Mouse (Mus musculus) midbrain, embryonic 13.5 days (tissue): Measurements from ENCODE around the gene Tuba4a. TPM values are rescaled to one million over a fixed set of nuclear protein-coding genes. Genes with fewer than 3 reads are reported as not detected.

Experiments used
- ATAC-seq: fragments of 200-750 bp; cut with Nextera tagmentation; 2 replicates; pipeline ENCODE4 v1.8.0; 2017; ENCODE audit warnings: mild to moderate bottlenecking, moderate TSS enrichment, moderate library complexity
- H3K27ac ChIP-seq: fragments of 300-500 bp; sonication (generic); 2 replicates; pipeline ENCODE4 v1.5.1; 2015; ENCODE audit warnings: inconsistent platforms, mild to moderate bottlenecking, moderate library complexity
- H3K27me3 ChIP-seq: fragments of 300-500 bp; sonication (generic); 2 replicates; pipeline ENCODE4 v1.6.1; 2015; ENCODE audit warnings: mild to moderate bottlenecking, inconsistent platforms
- H3K36me3 ChIP-seq: fragments of 300-500 bp; sonication (generic); 2 replicates; pipeline ENCODE4 v1.6.1; 2015; ENCODE audit warnings: mild to moderate bottlenecking, inconsistent platforms
- H3K4me1 ChIP-seq: fragments of 300-500 bp; sonication (generic); replicated peaks from 2 replicates; pipeline ENCODE4 v1.6.1; 2015; ENCODE audit warnings: inconsistent platforms
- H3K4me2 ChIP-seq: fragments of 300-500 bp; sonication (generic); replicated peaks from 2 replicates; pipeline ENCODE4 v1.6.1; 2015; ENCODE audit warnings: moderate library complexity, mild to moderate bottlenecking, inconsistent platforms
- H3K4me3 ChIP-seq: fragments of 300-500 bp; sonication (generic); replicated peaks from 2 replicates; pipeline ENCODE4 v1.5.1; 2015; ENCODE audit warnings: mild to moderate bottlenecking, inconsistent platforms
- H3K9ac ChIP-seq: fragments of 300-500 bp; sonication (generic); replicated peaks from 2 replicates; pipeline ENCODE4 v1.6.1; 2015; ENCODE audit warnings: mild to moderate bottlenecking, inconsistent platforms
- H3K9me3 ChIP-seq: fragments of 300-500 bp; sonication (generic); 2 replicates; pipeline ENCODE4 v1.6.1; 2016; ENCODE audit warnings: mild to moderate bottlenecking, inconsistent platforms
- WGBS: fragments of 180-500 bp; shearing (Covaris S2); methylation state at CpG from one replicate; pipeline ENCODE4 v1.1.7; 2015; 5-methylcytosine and 5-hydroxymethylcytosine counted together
- polyA plus RNA-seq: library from polyadenylated mRNA; unstranded; fragments of >200 nt; fragmentation: Nextera tagmentation; extraction: Ambion mirVana; gene quantifications from 2 replicates; pipeline ENCODE4 v1.2.1, GENCODE M21; 2015

Gene Tuba4a
- polyA plus RNA-seq, 1 experiment from 2014 or later = 5.3 TPM

DNA sequence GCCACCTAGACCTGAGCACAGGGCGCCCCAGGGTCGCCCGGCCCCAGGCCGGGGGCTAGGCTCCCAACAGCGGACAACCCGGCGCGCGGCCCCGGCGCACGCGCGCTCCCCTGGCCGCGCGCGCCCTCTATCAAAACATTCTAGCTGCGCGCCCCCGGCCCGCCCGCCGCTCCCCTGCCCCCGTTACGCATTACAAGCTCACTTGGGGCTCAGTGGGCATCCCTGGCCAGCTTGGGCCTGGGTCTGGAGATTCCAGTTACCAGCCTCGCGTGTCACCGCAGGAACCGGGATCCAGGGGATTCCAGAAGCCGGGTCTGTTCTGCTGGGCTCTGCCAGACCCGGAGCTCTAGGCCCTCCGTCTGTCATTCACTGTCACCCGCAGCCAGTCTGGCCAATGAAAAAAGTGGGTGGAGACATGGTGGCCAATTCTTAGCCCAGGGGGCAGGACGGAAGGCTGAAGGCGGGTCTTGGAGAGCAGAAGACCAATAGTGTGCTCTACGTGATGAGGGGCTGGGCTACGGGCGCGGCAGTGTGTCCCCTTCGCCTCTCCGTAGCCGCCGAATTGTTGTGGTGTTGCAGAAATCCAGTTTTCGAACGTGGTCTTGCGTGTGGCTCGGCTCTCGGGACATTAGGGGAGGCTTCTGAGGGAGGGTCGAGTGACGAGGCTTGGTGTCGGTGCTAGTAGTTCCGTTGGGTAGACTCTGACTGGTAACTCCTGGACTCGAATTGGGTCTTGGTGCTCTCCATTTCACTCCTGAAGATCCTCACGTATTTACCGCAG, 27.9 kb downstream of the Tuba4a start, which contains the start of the genes Ankzf1 and Atg9a:
Gene Ankzf1, plus strand, starts transcription at position 530 of the 781 bp plus-strand sequence.
Gene Atg9a, minus strand, starts transcription at position 575 of the 781 bp plus-strand sequence.
- peak; percentile 99 for ATAC-seq
- H3K9ac ChIP-seq = peak within 1 kb of the TSS; percentile 96
- H3K4me3 ChIP-seq = peak within 1 kb of the TSS; percentile 82
- H3K36me3 ChIP-seq = peaks cover 37% of the 10 kb centered on the region
- peak within 1 kb of the TSS; percentile 93 for H3K27ac ChIP-seq
- WGBS = 0% methylated on average over 56 of the region's 56 CpGs
- peak within 1 kb of the TSS; percentile 94 for H3K4me2 ChIP-seq
- no peaks in the 10 kb centered on the region for H3K27me3 ChIP-seq
- H3K4me1 ChIP-seq = peaks cover 30% of the 10 kb centered on the region
- no peaks in the 10 kb centered on the region for H3K9me3 ChIP-seq

DNA sequence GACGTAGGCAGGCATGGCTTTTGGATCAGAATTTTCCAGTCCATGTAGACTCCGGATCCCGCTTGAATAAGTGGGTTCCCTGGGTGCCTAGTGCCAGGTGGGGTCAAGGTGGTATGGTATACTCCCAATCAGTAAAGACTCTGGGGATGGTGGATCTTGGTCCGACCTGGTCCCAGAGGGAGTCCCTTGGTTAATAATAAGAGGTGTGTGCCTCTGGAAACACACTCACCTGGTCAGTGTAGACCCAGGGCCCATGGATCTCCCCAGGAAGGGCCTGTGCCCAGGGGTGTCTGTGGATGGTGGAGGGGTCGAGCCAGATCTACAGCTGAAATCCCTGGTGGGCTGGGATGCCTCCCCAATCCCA, 28.4 kb downstream of the Tuba4a start:
- Histone ChIP-seq H3K4me1 (peaks cover 30% of the 10 kb centered on the region), H3K9ac (peak overlapping the region; percentile 96), H3K27ac (peak overlapping the region; percentile 93), H3K36me3 (peaks cover 37% of the 10 kb centered on the region), H3K27me3 (no peaks in the 10 kb centered on the region), H3K9me3 (no peaks in the 10 kb centered on the region), H3K4me2 (peak overlapping the region; percentile 94), H3K4me3 (peak overlapping the region; percentile 82)
- 45% methylated on average over 5 of the region's 5 CpGs for WGBS
- ATAC-seq = no peak

DNA sequence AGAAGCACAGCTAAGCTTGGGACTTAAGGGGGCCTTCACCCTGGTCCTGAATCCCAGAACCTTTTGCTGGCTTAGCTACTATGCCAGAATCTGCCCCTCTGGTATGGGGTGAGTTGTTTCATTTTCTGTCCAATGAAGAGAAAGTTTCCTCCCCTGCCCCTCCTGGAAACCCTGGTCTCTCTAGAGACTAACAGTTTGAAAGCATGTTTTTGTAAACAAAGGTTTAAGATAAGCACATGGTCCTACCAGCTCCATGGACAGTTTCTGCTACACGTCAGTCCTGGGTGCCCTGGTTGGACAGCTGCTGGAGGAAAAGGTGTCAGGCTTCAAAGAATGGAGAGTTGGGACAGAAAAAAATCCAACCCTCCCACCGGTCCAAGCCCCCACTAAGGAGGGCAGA, 29.1 kb downstream of the Tuba4a start:
- Histone ChIP-seq H3K4me3 (peak overlapping the region; percentile 82), H3K4me1 (peaks cover 30% of the 10 kb centered on the region), H3K36me3 (peaks cover 37% of the 10 kb centered on the region), H3K27me3 (no peaks in the 10 kb centered on the region), H3K4me2 (peak overlapping the region; percentile 94), H3K9me3 (no peaks in the 10 kb centered on the region), H3K9ac (no peak overlapping the region), H3K27ac (no peak overlapping the region)
- 86% methylated on average over 2 of the region's 2 CpGs for WGBS
- ATAC-seq = no peak

DNA sequence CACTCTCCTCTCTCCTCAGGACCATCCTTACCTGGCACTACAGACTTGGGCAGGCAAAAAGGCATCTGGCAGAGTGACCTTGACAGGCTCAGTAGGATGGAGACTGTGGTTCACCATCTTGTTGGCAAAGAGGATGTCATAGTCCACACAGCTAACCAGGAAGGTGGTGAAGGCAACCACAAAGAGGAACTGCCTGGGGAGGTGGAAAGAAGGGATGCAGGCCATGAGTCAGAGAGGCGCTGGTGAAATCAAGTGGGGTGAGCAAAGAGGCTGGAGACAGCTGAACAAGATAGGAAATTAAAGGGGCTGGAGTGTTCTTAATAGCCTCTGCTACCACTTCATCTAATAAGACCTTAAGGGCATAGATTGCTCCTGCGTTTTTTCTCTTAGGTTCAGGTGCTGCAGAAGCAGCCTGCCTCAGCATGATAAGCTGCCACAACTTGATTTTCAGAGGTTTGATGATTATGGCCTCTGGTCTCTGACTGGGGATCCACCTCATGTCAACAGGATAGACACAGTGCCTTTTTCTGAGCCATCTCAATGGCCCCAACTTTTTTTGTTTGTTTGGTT, 31.7 kb downstream of the Tuba4a start:
- H3K9ac ChIP-seq = no peak overlapping the region
- peaks cover 23% of the 10 kb centered on the region for H3K4me1 ChIP-seq
- no peak for ATAC-seq
- no peak overlapping the region for H3K4me2 ChIP-seq
- H3K9me3 ChIP-seq = no peaks in the 10 kb centered on the region
- 89% methylated on average over 2 of the region's 2 CpGs for WGBS
- H3K27ac ChIP-seq = no peak overlapping the region
- H3K36me3 ChIP-seq = peaks cover 56% of the 10 kb centered on the region
- no peaks in the 10 kb centered on the region for H3K27me3 ChIP-seq
- H3K4me3 ChIP-seq = no peak overlapping the region

DNA sequence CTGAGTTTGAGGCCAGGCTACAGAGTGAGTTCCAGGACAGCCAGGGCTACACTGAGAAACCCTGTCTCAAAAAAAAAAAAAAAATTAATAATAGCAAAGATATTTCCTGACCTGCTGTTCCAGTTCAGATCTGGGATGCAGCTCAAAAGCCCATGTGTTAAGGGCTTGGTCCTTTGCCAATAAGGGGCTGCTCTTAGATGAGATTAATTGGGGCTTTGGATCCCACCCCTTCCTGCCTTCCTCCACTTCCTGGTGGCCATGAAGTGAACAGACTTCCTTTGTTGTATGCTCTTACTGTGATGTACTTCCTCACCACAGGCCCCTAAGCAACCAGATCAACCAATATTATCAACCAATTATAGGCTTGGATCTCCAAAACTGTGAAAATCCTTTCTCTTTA, 32.5 kb downstream of the Tuba4a start:
- ATAC-seq = no peak
- H3K27ac ChIP-seq = no peak overlapping the region

DNA sequence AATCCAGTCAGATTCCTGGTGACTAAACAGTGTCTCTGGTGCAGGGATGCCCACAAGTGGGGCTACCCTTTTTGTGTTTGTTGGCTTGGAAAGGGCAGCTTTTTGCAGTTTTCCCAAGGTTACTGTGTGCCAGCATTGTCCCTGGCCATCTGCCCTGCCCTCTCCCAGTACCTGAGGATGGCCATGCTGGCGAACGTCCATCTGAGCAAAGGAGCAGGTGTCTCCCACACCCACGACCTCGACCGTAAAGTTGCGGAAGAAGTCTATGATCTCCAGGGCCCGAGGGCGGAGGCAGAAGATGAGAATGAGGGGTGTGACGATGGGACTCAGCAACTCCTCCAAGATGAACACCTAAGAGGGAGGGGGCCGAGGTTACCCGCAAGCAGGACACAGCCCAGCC, 34.2 kb downstream of the Tuba4a start:
- Histone ChIP-seq H3K4me3 (no peak overlapping the region), H3K9me3 (no peaks in the 10 kb centered on the region), H3K4me2 (no peak overlapping the region), H3K4me1 (peaks cover 11% of the 10 kb centered on the region), H3K36me3 (peaks cover 74% of the 10 kb centered on the region), H3K9ac (0 out of 2 replicates have a peak overlapping the region, but pooled peaks have one; percentile 14), H3K27me3 (no peaks in the 10 kb centered on the region), H3K27ac (no peak overlapping the region)
- 95% methylated on average over 11 of the region's 11 CpGs for WGBS
- no peak for ATAC-seq

More for the DNA sequence above, 32.5 kb downstream of the Tuba4a start:
- no peak overlapping the region for H3K4me3 ChIP-seq
- H3K9me3 ChIP-seq = no peaks in the 10 kb centered on the region
- H3K4me1 ChIP-seq = peaks cover 16% of the 10 kb centered on the region
- no peak overlapping the region for H3K4me2 ChIP-seq
- H3K36me3 ChIP-seq = peaks cover 65% of the 10 kb centered on the region
- H3K9ac ChIP-seq = no peak overlapping the region
- H3K27me3 ChIP-seq = no peaks in the 10 kb centered on the region

DNA sequence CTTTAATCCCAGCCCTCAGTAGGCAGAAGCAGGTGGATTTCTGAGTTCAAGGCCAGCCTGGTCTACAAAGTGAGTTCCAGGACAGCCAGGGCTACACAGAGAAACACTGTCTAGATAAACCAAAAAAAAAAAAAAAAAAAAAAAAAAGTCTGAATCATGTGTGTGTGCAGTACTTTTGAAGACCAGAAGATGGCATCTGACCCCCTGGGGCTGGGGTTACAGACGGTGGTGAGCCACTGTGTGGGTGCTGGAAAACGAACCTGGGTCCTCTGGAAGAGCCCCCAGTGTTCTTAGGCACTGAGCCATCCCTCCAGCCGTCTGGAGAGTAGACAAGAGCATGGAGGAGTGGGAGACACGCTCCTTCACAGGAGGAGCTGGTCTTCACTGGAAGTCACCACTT, 37.5 kb downstream of the Tuba4a start:
- peaks cover 69% of the 10 kb centered on the region for H3K36me3 ChIP-seq

DNA sequence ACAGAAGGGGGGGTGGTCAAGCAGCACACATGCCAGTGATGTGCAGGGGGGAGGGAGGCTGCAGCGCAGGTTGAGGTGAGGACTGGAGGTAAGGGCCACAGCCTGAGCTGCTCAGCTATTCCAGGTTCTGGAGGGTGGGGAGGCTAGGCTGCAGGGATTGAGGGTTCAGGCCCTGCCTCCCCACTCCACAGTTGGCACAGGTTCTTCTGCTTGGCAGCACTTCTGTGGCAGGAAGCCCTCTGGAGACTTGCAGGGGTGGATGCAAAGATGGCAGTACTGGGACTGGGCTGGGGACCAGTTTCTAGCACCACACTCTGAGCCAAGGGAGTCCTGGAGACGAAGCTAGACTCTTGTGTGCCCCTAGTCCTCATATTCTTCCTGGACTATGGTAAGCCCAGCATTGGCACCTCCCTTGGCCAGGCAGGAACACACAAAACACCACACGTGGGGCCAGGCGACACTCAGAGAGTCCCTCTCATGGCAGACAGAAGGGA, 38.2 kb downstream of the Tuba4a start:
- no peaks in the 10 kb centered on the region for H3K27me3 ChIP-seq
- H3K4me3 ChIP-seq = no peak overlapping the region
- H3K36me3 ChIP-seq = peaks cover 68% of the 10 kb centered on the region
- ATAC-seq = no peak
- no peak overlapping the region for H3K9ac ChIP-seq
- 83% methylated on average over 4 of the region's 4 CpGs for WGBS
- no peak overlapping the region for H3K27ac ChIP-seq
- H3K4me2 ChIP-seq = no peak overlapping the region
- H3K4me1 ChIP-seq = peaks cover 25% of the 10 kb centered on the region
- H3K9me3 ChIP-seq = no peaks in the 10 kb centered on the region

More for the DNA sequence above, 37.5 kb downstream of the Tuba4a start:
- Histone ChIP-seq H3K4me3 (no peak overlapping the region), H3K4me1 (peaks cover 25% of the 10 kb centered on the region), H3K27me3 (no peaks in the 10 kb centered on the region), H3K9ac (no peak overlapping the region), H3K4me2 (no peak overlapping the region), H3K27ac (no peak overlapping the region), H3K9me3 (no peaks in the 10 kb centered on the region)
- no peak for ATAC-seq
- WGBS = 75% methylated on average over 4 of the region's 4 CpGs

DNA sequence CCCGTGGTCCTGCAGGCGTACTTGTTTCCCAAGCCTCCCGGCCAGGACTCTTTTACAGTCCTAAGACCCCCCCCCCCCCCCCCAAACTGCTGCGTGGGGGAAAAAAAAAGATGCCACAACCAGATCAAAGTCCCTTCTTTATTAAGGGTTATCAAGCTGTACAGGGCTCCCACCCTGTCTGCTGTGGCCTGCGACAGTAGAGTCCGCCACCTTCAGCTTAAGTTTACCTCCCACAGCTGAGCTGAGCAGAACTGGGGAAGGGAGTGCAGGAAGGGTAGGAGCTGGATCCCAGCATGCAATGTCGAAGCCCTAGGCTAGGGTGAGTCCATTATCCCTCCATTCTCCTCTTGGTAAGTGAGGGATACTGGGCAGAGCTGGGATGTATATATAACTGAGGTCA, 38.9 kb downstream of the Tuba4a start:
- Histone ChIP-seq H3K9me3 (no peaks in the 10 kb centered on the region), H3K4me3 (peak overlapping the region; percentile 62; the same call in 1 of the 2 replicates), H3K36me3 (peaks cover 68% of the 10 kb centered on the region), H3K4me1 (peaks cover 25% of the 10 kb centered on the region), H3K27me3 (no peaks in the 10 kb centered on the region), H3K4me2 (peak overlapping the region; percentile 100), H3K27ac (peak overlapping the region; percentile 19; the same call in 1 of the 2 replicates), H3K9ac (no peak overlapping the region)
- 43% methylated on average over 7 of the region's 7 CpGs for WGBS
- peak; percentile 13; the same call in 1 of the 2 replicates for ATAC-seq

DNA sequence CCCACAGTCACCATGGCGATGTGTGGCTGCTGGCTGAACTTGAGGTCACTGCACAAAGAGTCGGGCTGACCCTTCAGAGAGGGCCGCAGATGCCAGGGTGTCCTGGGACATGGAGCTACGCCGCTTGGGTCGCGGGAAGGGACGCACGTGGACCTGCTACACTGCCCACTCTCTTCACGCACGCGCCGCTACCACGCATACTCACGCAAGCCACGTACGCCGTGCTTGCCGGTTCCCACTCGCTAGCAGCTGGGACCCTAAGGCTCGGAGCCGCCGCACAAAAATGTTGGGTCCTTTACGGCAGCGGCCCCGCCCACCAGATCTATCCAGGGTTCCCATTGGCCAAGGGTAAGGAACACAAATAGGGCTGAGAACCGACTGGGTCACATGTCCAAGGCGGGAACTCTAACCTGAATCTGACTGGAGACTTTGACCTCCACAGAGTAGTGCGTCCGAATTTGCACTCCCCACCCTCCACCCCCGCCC, 39.5 kb downstream of the Tuba4a start, which contains the start of gene Abcb6:
Gene Abcb6, minus strand, starts transcription at position 288 of the 486 bp plus-strand sequence.
- peak within 1 kb of the TSS; percentile 100 for H3K4me2 ChIP-seq
- under 1% methylated on average over 31 of the region's 31 CpGs for WGBS
- peaks cover 68% of the 10 kb centered on the region for H3K36me3 ChIP-seq
- H3K4me1 ChIP-seq = peaks cover 25% of the 10 kb centered on the region
- H3K4me3 ChIP-seq = peak within 1 kb of the TSS; percentile 62
- peak within 1 kb of the TSS; percentile 81 for H3K9ac ChIP-seq
- peak within 1 kb of the TSS; percentile 65 for H3K27ac ChIP-seq
- H3K27me3 ChIP-seq = no peaks in the 10 kb centered on the region
- peak; percentile 94 for ATAC-seq
- no peaks in the 10 kb centered on the region for H3K9me3 ChIP-seq

DNA sequence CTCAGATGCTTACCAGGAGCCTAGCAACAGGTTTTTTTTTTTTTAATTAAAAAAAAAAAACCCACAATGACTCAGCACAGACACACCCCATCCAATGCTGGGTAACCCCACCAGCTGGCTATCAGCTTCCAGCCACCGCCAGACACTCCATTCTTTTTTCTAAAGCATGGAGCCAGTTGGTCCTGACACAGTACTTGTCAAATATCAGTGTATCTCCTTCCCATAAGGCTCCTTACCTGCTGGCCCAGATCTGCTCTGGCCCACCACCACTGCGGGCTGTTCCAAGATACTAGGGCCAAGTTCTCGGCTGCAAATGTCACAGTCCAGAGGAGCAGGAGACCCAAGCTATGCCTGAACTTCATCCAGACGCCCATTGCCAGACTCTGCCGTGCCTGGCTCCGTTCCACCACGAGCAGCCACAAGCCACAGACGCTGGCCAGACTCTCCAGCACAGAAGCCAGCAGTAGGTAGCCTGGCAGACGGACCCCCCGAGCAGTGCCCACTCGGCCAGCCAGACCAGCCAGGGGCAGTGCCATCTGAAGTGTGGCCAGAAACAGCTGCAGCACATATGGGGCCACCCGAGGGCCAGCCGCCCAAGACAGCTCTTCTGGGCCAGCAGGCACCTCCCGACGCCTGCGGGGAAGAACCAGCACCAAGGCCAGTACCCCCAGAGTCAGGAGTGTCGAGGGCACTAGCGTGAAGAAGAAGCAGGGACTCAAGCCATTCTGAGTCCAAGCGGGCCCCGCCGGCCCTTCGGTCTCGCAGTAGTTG, 40.1 kb downstream of the Tuba4a start:
- no peak; the same call in 1 of the 2 replicates for ATAC-seq
- Histone ChIP-seq H3K27me3 (no peaks in the 10 kb centered on the region), H3K4me3 (peak overlapping the region; percentile 62), H3K27ac (peak overlapping the region; percentile 65), H3K9me3 (no peaks in the 10 kb centered on the region), H3K4me1 (peaks cover 25% of the 10 kb centered on the region), H3K4me2 (peak overlapping the region; percentile 100), H3K36me3 (peaks cover 67% of the 10 kb centered on the region), H3K9ac (peak overlapping the region; percentile 81)
- 11% methylated on average over 23 of the region's 23 CpGs for WGBS
